Mouse (Mus musculus): ENCODE results near the gene Orai1. TPM values are rescaled to one million over a fixed set of nuclear protein-coding genes. Genes with fewer than 3 reads are reported as not detected.

Orai1 gene
- polyA plus RNA-seq, 1 experiment from 2014 or later, result 16.8 TPM

Other genes starting within 250 kb of the Orai1 start
- gene Camkk2, start 235.7 kb upstream of the Orai1 start, polyA plus RNA-seq (2015; fragmentation: Nextera tagmentation; extraction: Ambion mirVana), result 12.6 and 13.8 TPM in 2 replicates
- 327 and 339 TPM in 2 replicates for gene Anapc5, start 193.7 kb upstream of the Orai1 start, polyA plus RNA-seq (2015; fragmentation: Nextera tagmentation; extraction: Ambion mirVana)
- gene Rnf34, start 165.0 kb upstream of the Orai1 start, polyA plus RNA-seq (2015; fragmentation: Nextera tagmentation; extraction: Ambion mirVana), result 32.6 and 35.9 TPM in 2 replicates
- 26.8 and 27.3 TPM in 2 replicates for gene Kdm2b, start 25.3 kb upstream of the Orai1 start, polyA plus RNA-seq (2015; fragmentation: Nextera tagmentation; extraction: Ambion mirVana)
- 0.37 and 1.5 TPM in 2 replicates for gene Morn3, start 31.9 kb downstream of the Orai1 start, polyA plus RNA-seq (2015; fragmentation: Nextera tagmentation; extraction: Ambion mirVana)
- 14.6 and 14.9 TPM in 2 replicates for gene Tmem120b, start 53.3 kb downstream of the Orai1 start, polyA plus RNA-seq (2015; fragmentation: Nextera tagmentation; extraction: Ambion mirVana)
- 2.2 and 2.4 TPM in 2 replicates for gene Rhof, start 117.6 kb downstream of the Orai1 start, polyA plus RNA-seq (2015; fragmentation: Nextera tagmentation; extraction: Ambion mirVana)
- gene Setd1b, start 127.1 kb downstream of the Orai1 start, polyA plus RNA-seq (2015; fragmentation: Nextera tagmentation; extraction: Ambion mirVana), result 6.0 and 6.5 TPM in 2 replicates
- 60.0 and 63.8 TPM in 2 replicates for gene Psmd9, start 154.3 kb downstream of the Orai1 start, polyA plus RNA-seq (2015; fragmentation: Nextera tagmentation; extraction: Ambion mirVana)
- 0.20 and 0.46 TPM in 2 replicates for gene Hpd, start 167.7 kb downstream of the Orai1 start, polyA plus RNA-seq (2015; fragmentation: Nextera tagmentation; extraction: Ambion mirVana)
- gene Wdr66, start 237.0 kb downstream of the Orai1 start, polyA plus RNA-seq (2015; fragmentation: Nextera tagmentation; extraction: Ambion mirVana), result 3.1 and 3.7 TPM in 2 replicates